Mouse (Mus musculus) bone marrow macrophage, adult 2 months (primary cell): Measurements from ENCODE around the gene Milr1.

Experiments
- CTCF ChIP-seq: IDR thresholded peaks from 2 replicates; pipeline ENCODE4 v1.5.1; 2012; ENCODE audit warnings: low read depth, mild to moderate bottlenecking, low read length, moderate library complexity
- POLR2A ChIP-seq: IDR thresholded peaks from 2 replicates; pipeline ENCODE4 v1.6.1; 2012; ENCODE audit warnings: mild to moderate bottlenecking, low read depth, low read length, borderline replicate concordance

- TF ChIP-seq CTCF (peak; percentile 53; the same call in 1 of the 2 replicates), POLR2A (no peak)
Measured at GRCm38 (mm10) chr11:106770195-106770974, 19.4 kb downstream of the Milr1 start.
